Mouse (Mus musculus): Measurements from ENCODE around the gene Cep57l1.

DNA sequence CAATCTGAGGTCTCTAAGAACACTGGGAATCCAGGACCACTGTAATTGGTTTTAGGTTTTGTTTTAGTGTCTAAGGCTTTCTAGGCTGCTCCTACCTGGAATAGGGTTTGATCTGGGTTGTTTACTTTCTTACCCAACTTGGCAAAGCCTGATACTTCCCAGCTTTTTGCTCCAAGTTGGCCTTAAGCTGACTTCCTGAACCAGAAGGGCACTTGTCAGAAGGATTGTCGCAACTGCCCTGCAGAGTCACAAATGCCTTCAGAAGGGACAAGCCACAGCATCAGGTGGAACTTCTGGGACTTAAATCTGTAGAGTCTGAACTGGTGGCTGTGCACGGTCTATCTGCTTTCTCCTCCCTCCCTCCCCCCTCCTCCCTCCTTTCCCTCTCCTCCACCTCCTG is 69.5 kb downstream of the Cep57l1 start:
- no peak for TF ChIP-seq POLR2A (IDR thresholded peaks at IDR 0.05; ENCODE audit: control insufficient read depth in 1 of 2, insufficient read depth in 1 of 2, low read depth in 1 of 2, low read length in 2 of 2, poor library complexity in 1 of 2)
- TF ChIP-seq ZKSCAN1 (IDR thresholded peaks at IDR 0.05; ENCODE audit: low read depth, low read length) = no peak
- no peak for TF ChIP-seq EP300 (IDR thresholded peaks at IDR 0.05; ENCODE audit: low read depth in 1 of 2, low read length in 2 of 2)
- no peak for TF ChIP-seq MYC (IDR thresholded peaks at IDR 0.05; ENCODE audit: low read depth, low read length)
- TF ChIP-seq CTCF (IDR thresholded peaks at IDR 0.05 in 2 of 3, conservative IDR thresholded peaks at IDR 0.05 in 1 of 3; ENCODE audit: control insufficient read depth in 1 of 3, insufficient read depth in 1 of 3, low read depth in 2 of 3, low read length in 3 of 3, poor library complexity in 1 of 3, severe bottlenecking in 1 of 3) = no peak
- no peak for TF ChIP-seq MAX (IDR thresholded peaks at IDR 0.05; ENCODE audit: low read length)
- TF ChIP-seq NRF1 (IDR thresholded peaks at IDR 0.05; ENCODE audit: insufficient read depth, low read depth, low read length, poor library complexity, severe bottlenecking) = no peak
